Mouse (Mus musculus): Measurements from ENCODE around the gene Tmem238.

DNA sequence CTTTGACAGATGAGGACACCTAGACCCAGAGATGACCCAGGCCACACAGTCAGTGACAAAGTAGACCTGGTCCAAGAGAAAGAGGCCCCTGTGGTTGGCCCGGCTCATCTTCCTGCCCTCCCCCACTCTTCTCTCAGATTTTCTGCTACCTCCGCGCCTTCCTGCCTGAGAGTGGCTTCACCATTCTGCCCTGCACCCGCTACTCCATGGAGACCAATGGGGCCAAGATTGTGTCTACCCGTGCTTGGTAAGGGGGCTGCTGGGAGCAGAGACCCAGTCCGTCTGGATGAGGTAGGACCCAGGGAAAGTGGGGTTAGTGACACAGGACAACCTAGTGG, 47.0 kb downstream of the Tmem238 start:
- TF ChIP-seq CTCF (IDR thresholded peaks at IDR 0.05) (no peak), EP300 (IDR thresholded peaks at IDR 0.05; ENCODE audit: insufficient read depth, low read depth, low read length) (no peak)
